Mouse (Mus musculus) CD4-positive, CD25-positive, alpha-beta regulatory T cell, adult 4 months (primary cell): ENCODE data around the gene Gm26965. TPM values are rescaled to one million over a fixed set of nuclear protein-coding genes. Genes with fewer than 3 reads are reported as not detected.
"Not testable (repeated sequence)": the region's sequence is repeated elsewhere in the genome, so short reads cannot be mapped to it uniquely, and the experiment has no call there.

Experiments
- ATAC-seq: one replicate; pipeline ENCODE4 v1.8.0; 2017
- polyA plus RNA-seq, 2 experiments: library from polyadenylated mRNA; unstranded; fragments of 100-300 nt; shearing (Covaris generic); gene quantifications; one replicate each; pipeline ENCODE4 v1.2.1; 2017

Gm26965 gene
- 1 to 10 TPM; 1.0 to 2.2 TPM for polyA plus RNA-seq

DNA sequence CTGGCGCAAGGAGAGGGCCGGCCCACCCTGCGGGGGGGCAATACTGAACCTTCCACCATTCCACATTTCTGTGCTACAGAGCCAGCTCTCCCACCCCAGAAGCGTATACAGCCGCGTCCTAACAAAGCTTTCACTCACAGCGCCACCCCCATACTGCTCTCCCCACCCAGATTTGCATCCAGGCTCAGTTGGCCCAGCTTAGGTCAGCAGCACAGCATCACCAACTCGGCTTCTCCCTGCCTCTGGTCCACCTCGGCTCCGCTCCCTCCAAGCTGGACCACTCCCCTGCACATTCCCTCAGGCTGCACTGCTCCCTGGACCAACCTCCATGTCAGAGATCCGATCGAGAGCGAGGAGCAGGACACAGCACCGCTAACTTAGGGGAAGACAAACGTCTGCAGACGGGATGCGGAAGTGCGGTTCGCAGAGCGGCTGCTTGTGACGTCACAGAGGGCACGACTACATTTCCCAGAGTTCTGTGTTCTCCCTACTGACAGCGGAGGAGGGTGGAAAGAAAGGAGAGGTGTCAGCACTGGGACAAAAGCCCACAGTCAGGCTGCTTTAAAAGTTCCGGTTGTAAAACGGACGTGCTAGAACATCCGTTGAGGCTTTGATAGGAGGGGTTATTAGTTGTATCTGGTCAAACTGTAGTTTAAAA, at the start of gene Gm26965, which contains the start of gene Zfp87:
Gene Gm26965 (minus strand): TSS at position 399 of the 658 bp plus-strand sequence.
Gene Zfp87 (minus strand): TSS at position 425 of the 658 bp plus-strand sequence.
- peak; percentile 99 for ATAC-seq

DNA sequence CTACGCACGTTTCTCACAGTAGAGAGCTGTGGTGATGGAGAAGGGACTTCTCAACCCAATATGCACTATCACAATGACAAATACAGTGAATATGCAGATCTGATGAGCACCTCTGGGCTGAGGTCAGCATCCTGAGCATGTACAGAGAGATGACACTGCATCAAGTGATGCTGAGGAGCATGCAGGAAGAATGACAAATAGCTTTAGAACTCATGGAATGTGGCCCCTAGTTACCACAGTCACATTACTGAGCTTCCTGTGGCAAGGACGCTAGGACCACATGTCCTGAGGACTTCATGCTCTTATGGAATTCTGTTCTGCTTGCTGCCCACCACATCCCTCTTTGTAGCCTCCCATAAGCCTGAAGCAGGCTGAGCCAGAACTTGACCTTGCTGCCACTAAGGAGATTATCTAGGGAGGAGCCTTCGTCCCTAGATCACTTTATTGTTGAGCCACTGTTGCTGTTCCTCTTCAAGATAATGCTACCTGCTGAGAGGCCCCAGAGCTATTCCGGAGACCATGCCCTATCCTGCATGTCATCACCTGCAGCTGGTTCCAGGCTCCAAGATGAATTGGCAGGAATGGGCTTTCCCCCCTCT, 46.7 kb upstream of the Gm26965 start:
- ATAC-seq = no peak

DNA sequence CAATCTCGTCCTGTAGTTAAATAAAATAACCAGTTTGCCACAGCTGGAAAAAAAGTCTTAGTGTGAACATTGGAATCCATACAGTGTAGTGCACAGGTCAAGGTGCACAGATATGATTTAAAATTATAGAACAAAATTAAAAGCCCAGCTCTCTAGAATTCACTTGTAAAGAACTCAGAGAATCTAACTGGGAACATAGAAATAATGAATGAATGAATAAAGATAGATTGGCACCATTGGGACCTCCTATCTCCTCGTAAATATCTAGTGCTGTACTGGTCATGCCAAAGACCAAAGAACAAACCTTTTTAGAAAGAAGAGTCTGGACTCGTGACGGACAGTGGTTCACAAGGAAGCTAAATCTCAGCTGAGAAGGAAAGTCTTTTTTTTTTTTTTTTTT, 27.8 kb upstream of the Gm26965 start, which contains the start of gene Zfp748:
Gene Zfp748 (minus strand): TSS at position 101 of the 400 bp plus-strand sequence.
- no peak for ATAC-seq

GRCm38 (mm10) chr13:67552505-67553346, 26.8 kb upstream of the Gm26965 start:
- peak; percentile 99 for ATAC-seq

GRCm38 (mm10) chr13:67545941-67546340, 20.0 kb upstream of the Gm26965 start:
- no peak for ATAC-seq

DNA sequence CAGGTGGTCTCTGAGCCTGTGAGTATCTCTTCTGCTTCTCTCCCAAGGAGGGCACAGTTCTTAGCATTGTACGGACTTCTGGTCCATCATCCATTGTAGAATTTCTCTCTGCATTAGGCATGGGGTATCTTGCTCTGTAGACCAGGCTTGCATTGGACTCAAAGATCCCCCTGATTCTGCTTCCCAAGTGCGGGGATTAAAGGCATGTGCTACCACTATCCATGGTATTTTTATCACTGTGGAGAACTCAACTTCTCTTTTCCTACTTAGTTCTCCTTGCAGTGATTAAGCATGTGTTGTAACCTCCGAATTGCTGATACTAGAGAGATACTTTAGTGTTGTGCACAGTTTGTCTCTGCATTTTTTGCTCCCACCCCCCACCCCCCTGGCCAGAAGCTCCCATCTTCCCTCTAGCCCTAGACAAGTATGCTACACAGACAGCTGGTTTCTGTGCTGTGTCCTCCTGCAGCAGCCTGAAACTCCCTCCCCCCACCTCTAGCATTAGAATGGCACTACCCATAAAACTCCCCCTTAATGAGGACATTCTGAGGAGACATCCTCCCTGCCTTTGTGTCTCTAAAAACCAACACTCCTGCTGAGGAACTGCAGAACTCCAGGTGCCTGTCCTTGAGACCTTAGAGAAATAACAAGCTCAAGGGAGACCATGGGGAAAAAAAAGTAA, 1.2 kb upstream of the Gm26965 start:
- ATAC-seq = no peak

- peak; percentile 3 for ATAC-seq
Observed at GRCm38 (mm10) chr13:67500908-67501307, 25.0 kb downstream of the Gm26965 start.

- peak; percentile 98 for ATAC-seq
Observed at GRCm38 (mm10) chr13:67500084-67500719, 25.7 kb downstream of the Gm26965 start, which contains the start of gene Zfp58. Zfp58 (minus strand) TSS chr13:67500555.

- no peak for ATAC-seq
Observed at GRCm38 (mm10) chr13:67495631-67496030, 30.3 kb downstream of the Gm26965 start.

DNA sequence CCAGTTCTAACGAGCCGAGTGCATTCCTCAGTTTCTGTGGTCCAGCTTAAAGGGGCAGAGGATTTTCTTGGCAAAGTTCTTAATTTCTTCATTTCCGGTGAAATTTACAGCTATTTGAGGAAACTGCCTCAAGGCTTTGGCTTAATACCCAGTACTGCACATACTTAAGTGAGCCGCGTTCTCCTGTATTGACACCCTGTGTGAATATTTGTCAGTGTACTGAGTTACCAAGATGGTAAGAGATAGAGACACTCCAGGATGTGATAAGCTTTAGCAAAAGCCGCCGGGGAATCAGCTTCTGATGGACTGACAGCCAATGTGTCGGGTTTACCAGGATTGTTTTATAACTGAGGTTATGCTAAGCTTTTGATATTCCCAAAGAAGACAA, 41.5 kb downstream of the Gm26965 start:
- peak; percentile 28 for ATAC-seq

DNA sequence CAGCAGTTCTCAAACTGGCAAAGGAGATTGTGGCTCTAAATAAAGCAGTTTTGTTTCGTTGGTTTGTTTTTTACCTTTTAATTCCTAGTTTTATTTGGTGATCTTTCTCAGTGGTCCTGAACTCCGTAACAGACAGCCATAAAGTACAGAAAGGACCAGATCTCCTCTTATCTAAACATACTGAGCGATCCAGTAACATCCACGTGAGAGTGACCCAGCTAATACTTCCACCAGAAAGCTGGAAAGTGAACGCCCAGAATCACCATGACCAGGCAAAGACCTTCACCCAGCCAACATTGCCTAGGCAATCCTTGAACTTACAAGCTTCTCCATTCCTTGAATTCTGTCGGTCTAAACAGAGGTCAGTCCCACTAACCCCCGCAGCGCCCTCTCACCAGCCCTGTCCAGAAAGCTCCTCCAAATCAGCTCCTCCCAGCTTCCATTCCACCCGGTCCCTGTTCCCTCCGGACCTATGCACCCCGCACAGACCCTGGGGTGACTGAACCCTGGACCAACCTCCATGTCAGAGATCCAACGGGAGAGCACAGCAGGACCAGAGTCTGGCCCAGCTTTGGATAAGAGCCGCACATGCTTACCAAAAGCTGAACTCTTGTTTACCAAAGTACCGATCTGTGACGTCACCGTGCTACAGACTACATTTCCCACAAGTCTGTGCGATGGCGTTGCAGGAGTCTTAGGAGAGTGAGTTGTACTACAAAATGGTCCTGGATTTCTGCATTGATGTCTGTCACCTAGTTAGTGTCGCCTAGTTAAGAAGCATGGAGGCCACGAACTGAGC, 42.1 kb downstream of the Gm26965 start, which contains the start of gene Zfp874b:
Gene Zfp874b (minus strand): TSS at position 634 of the 799 bp plus-strand sequence.
- ATAC-seq = peak; percentile 98

- ATAC-seq = no peak
Observed at GRCm38 (mm10) chr13:67481528-67481927, 44.4 kb downstream of the Gm26965 start.

GRCm38 (mm10) chr13:67469274-67469673, 56.7 kb downstream of the Gm26965 start:
- ATAC-seq = no peak

DNA sequence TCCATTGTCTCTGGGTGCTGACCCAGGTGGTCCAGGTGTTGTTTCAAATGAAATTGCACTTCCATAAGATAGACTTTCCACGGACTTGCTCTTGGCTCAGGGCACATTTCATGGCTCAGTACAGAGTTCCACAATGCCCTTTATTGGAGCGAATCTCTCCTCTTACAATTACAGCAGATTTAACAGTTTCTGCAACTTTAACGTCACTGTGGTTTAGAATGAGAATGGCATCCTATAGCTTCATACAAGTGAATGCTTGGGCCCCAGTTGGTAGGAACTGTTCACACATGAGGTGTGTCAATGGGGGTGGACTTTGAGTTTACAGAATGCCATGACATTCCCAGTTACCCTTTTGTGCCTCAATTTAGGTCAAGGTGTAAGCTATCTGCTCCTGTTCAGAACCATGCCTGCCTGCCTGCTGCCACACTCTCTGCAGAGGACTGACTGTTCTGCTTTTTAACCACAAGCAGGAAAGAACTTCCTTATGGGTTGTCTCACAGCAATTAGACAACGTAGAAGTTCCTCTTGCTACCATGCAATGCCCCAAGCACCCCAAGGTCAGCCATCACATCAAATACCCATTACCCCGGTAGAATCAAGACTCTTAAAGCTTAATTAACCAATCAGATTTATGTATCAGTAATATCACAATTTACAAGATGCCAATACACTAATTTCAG, 62.3 kb downstream of the Gm26965 start:
- ATAC-seq = not testable (repeated sequence)

GRCm38 (mm10) chr13:67452021-67452309, 74.0 kb downstream of the Gm26965 start:
- peak; percentile 3 for ATAC-seq

DNA sequence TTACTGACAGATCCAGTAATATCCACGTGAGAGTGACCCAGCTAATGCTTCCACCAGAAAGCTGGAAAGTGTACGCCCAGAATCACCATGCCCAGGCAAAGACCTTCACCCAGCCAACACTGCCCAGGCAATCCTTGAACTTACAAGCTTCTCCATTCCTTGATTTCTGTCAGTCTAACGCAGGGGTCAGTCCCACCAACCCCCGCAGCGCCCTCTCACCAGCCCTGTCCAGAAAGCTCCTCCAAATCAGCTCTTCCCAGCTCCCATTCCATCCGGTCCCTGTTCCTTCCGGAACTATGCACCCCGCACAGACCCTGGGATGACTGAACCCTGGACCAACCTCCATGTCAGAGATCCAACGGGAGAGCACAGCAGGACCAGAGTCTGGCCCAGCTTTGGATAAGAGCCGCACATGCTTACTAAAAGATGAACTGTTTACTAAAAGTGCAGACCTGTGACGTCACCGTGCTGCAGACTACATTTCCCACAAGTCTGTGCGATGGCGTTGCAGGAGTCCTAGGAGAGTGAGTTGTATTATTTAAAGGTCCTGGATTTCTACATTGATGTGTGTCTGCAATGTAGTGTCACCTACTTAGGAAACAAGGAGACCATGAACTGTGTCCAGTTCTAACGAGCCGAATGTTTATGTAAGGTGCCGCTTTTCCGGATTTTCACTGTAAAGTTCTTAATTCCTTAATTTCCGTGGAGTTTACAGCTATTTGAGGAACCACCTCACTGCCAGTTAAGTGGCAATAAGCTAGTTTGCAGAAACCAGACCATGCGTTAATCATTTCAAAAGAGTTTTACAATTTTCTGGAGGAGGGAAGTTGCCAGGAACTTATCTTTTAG, 74.6 kb downstream of the Gm26965 start, which contains the start of gene Zfp874a:
Gene Zfp874a (minus strand): TSS at position 453 of the 849 bp plus-strand sequence.
- ATAC-seq = peak; percentile 99
